Mouse (Mus musculus) gastrocnemius, postnatal 4 days (tissue): ENCODE data around the gene Ivns1abp. TPM values are rescaled to one million over a fixed set of nuclear protein-coding genes. Genes with fewer than 3 reads are reported as not detected.

Source experiments
- total RNA-seq, 2 experiments: library from RNA; stranded (reverse); gene quantifications; 2 replicates each; pipeline ENCODE4 v1.2.3; 2021

Gene Ivns1abp
- total RNA-seq, 2 experiments from 2014 or later: 108 to 124 TPM

Other genes with a start within 250 kb of the Ivns1abp start
- under 1 TPM; 0.16 to 0.47 TPM for gene Gm47985, start 161.9 kb upstream of the Ivns1abp start, total RNA-seq
- not detected for gene Gm8947, start 152.1 kb upstream of the Ivns1abp start, total RNA-seq
- not detected for gene Gm47995, start 146.0 kb upstream of the Ivns1abp start, total RNA-seq
- not detected for gene 3110040M04Rik, start 140.4 kb upstream of the Ivns1abp start, total RNA-seq
- gene Gm47996, start 134.3 kb upstream of the Ivns1abp start, total RNA-seq: not detected
- gene Swt1, start 84.0 kb downstream of the Ivns1abp start, total RNA-seq: 1 to 10 TPM; 7.7 to 9.8 TPM
- 10 to 100 TPM; 14.5 to 17.4 TPM for gene Trmt1l, start 84.1 kb downstream of the Ivns1abp start, total RNA-seq
- gene Rnf2, start 156.5 kb downstream of the Ivns1abp start, total RNA-seq: 10 to 100 TPM; 31.8 to 37.4 TPM
- gene Fam129a, start 226.7 kb downstream of the Ivns1abp start, total RNA-seq: 10 to 100 TPM; 55.7 to 66.2 TPM